Mouse (Mus musculus) kidney, postnatal 0 days (tissue): ENCODE results near the gene Hdgf. TPM values are rescaled to one million over a fixed set of nuclear protein-coding genes. Genes with fewer than 3 reads are reported as not detected.

Experiments
- ATAC-seq: fragments of 200-750 bp; cut with Nextera tagmentation; replicated peaks from 2 replicates; pipeline ENCODE4 v1.8.0; 2017; ENCODE audit warnings: low read depth, moderate number of reproducible peaks, moderate TSS enrichment, moderate library complexity; ENCODE audit not compliant: low FRiP score
- DNase-seq: peaks from one replicate; pipeline ENCODE4 v3.0.0-alpha.2; 2016; ENCODE audit warnings: low spot score
- H3K27ac ChIP-seq: fragments of 300-500 bp; sonication (generic); 2 replicates; pipeline ENCODE4 v1.5.1; 2014; ENCODE audit warnings: mild to moderate bottlenecking
- H3K27me3 ChIP-seq: fragments of 300-500 bp; sonication (generic); 2 replicates; pipeline ENCODE4 v1.6.1; 2014; ENCODE audit warnings: low read length, mixed read lengths; ENCODE audit not compliant: insufficient read depth
- H3K36me3 ChIP-seq: fragments of 300-500 bp; sonication (generic); 2 replicates; pipeline ENCODE4 v1.6.1; 2014; ENCODE audit warnings: low read length, mixed read lengths; ENCODE audit not compliant: insufficient read depth
- H3K4me1 ChIP-seq: fragments of 300-500 bp; sonication (generic); replicated peaks from 2 replicates; pipeline ENCODE4 v1.6.1; 2014; ENCODE audit warnings: antibody characterized with exemption, low read length, mixed read lengths; ENCODE audit not compliant: insufficient read depth
- H3K4me2 ChIP-seq: fragments of 300-500 bp; sonication (generic); 2 replicates; pipeline ENCODE4 v1.6.1; 2014; ENCODE audit warnings: mild to moderate bottlenecking, low read length, moderate library complexity, mixed read lengths
- H3K4me3 ChIP-seq: fragments of 300-500 bp; sonication (generic); replicated peaks from 2 replicates; pipeline ENCODE4 v1.5.1; 2014; ENCODE audit warnings: low read depth, low read length
- H3K9ac ChIP-seq: fragments of 300-500 bp; sonication (generic); 2 replicates; pipeline ENCODE4 v1.6.1; 2014; ENCODE audit warnings: low read depth, low read length
- H3K9me3 ChIP-seq: fragments of 300-500 bp; sonication (generic); replicated peaks from 2 replicates; pipeline ENCODE4 v1.6.1; 2016; ENCODE audit warnings: low read length, inconsistent platforms, mixed read lengths
- CTCF ChIP-seq: IDR thresholded peaks from 2 replicates; pipeline ENCODE4 v1.5.1; 2016; ENCODE audit warnings: antibody characterized with exemption, low read depth, mild to moderate bottlenecking, moderate library complexity
- WGBS: fragments of 180-500 bp; shearing (Covaris S2); extraction: QIAGEN DNeasy Blood & Tissue Kit; methylation state at CpG from one replicate; pipeline ENCODE4 v1.1.7; 2014; 5-methylcytosine and 5-hydroxymethylcytosine counted together
- polyA plus RNA-seq: library from polyadenylated mRNA; unstranded; fragments of >200 nt; fragmentation: Nextera tagmentation; extraction: Ambion mirVana; gene quantifications from 2 replicates; pipeline ENCODE4 v1.2.1, GENCODE M21; 2015

Hdgf gene
- polyA plus RNA-seq, 1 experiment from 2014 or later: 193 TPM

- DNase-seq (no peak), ATAC-seq (no peak)
- Histone ChIP-seq H3K9me3 (no peaks in the 10 kb centered on the region), H3K27me3 (no peaks in the 10 kb centered on the region), H3K4me2 (no peak overlapping the region), H3K27ac (no peak overlapping the region), H3K4me1 (peaks cover 25% of the 10 kb centered on the region), H3K36me3 (peaks cover 8% of the 10 kb centered on the region), H3K4me3 (no peak overlapping the region), H3K9ac (no peak overlapping the region)
- no peak for TF ChIP-seq CTCF
- 50% methylated on average over 1 of the region's 1 CpGs for WGBS
These were observed 40.4 kb downstream of the Hdgf start for GRCm38 (mm10) chr3:87946541-87946860.

DNA sequence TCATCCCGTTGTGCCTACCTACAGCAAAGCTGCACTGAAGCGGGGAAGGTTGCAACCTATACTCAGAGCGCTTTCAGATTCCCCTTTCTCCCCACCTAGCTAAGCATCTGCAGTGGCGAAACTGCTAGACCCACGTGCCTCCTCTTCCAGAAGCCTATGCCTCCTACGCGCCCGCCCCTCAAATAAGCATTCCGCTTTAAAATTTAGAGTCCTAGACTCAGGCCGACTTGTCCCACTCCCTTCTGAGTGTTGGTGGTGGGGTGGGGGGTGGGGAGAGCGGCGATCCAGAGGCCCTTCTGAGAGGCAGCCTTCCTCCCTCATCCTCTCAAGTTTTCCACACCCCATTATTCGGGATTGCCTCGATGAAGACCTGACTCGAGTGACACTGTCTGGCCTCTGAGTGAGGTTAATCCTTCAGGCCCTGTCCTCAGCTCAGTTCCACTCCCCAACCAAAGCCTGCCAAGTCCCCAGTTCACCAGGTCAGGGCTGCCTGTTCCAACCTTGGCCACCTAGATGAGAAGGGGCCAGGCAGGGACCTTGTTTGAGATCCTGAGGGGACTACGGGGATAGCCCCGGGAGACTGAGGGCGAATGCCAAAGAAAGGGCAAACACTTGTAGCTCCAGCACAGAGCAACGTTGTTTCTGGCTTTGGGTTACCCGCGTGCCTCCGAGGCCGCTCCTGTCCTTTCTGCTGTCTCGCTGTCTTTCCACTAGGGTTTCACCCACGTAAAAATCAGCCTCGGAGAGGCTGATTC lies 41.1 kb downstream of the Hdgf start:
- WGBS: 4% methylated on average over 26 of the region's 26 CpGs
- Histone ChIP-seq H3K4me1 (peaks cover 32% of the 10 kb centered on the region), H3K9me3 (no peaks in the 10 kb centered on the region), H3K27ac (no peak overlapping the region), H3K9ac (0 out of 2 replicates have a peak overlapping the region, but pooled peaks have one; percentile 18), H3K36me3 (peaks cover 5% of the 10 kb centered on the region), H3K4me2 (peak overlapping the region; percentile 64), H3K4me3 (peak overlapping the region; percentile 16), H3K27me3 (no peaks in the 10 kb centered on the region)
- TF ChIP-seq CTCF: no peak
- DNase-seq (peak; percentile 72), ATAC-seq (no peak)

DNA sequence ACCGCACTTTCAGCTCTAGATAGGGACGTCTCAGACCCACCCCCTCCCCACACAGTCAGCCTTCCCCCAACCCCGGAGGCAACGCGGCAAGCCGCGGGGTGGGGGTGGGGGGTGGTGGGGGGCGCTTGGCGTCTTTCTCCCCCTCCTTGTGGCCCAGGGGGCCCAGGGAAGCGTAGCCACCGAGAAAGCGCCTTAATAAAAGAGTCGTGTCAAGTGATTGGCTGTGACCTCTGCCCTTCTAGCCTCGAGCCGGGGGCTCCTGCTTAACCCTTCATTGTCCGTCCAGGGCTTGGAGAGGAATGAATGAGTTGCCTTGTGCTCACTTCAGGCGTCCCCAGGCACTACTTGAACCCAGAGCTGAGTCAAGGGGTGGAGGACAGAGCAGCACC lies 41.7 kb downstream of the Hdgf start:
- Histone ChIP-seq H3K4me3 (peak overlapping the region; percentile 16), H3K9ac (0 out of 2 replicates have a peak overlapping the region, but pooled peaks have one; percentile 18), H3K4me2 (peak overlapping the region; percentile 64), H3K27ac (no peak overlapping the region), H3K4me1 (peaks cover 32% of the 10 kb centered on the region), H3K36me3 (no peaks in the 10 kb centered on the region), H3K9me3 (no peaks in the 10 kb centered on the region), H3K27me3 (no peaks in the 10 kb centered on the region)
- ATAC-seq (no peak), DNase-seq (no peak)
- under 1% methylated on average over 14 of the region's 17 CpGs for WGBS
- TF ChIP-seq CTCF: no peak

GRCm38 (mm10) chr3:87948378-87949265 lies 42.5 kb downstream of the Hdgf start, which contains the start of gene Crabp2:
Gene Crabp2 (plus strand): TSS chr3:87948666.
- WGBS: 2% methylated on average over 35 of the region's 35 CpGs
- Histone ChIP-seq H3K27me3 (no peaks in the 10 kb centered on the region), H3K9ac (0 out of 2 replicates have a peak within 1 kb of the TSS, but pooled peaks have one; percentile 18), H3K9me3 (no peaks in the 10 kb centered on the region), H3K36me3 (no peaks in the 10 kb centered on the region), H3K4me2 (peak within 1 kb of the TSS; percentile 64), H3K27ac (no peak within 1 kb of the TSS), H3K4me1 (peaks cover 32% of the 10 kb centered on the region), H3K4me3 (peak within 1 kb of the TSS; percentile 16)
- DNase-seq: peak; percentile 34
- TF ChIP-seq CTCF: no peak
- ATAC-seq: no peak

- H3K36me3 ChIP-seq: no peaks in the 10 kb centered on the region
- no peaks in the 10 kb centered on the region for H3K27me3 ChIP-seq
- 17% methylated on average over 16 of the region's 16 CpGs for WGBS
- no peak overlapping the region for H3K9ac ChIP-seq
- H3K4me1 ChIP-seq: peaks cover 32% of the 10 kb centered on the region
- DNase-seq (no peak), ATAC-seq (no peak)
- H3K4me2 ChIP-seq: peak overlapping the region; percentile 64
- no peak overlapping the region for H3K27ac ChIP-seq
- peak overlapping the region; percentile 16; the same call in 1 of the 2 replicates for H3K4me3 ChIP-seq
- no peak for TF ChIP-seq CTCF
- no peaks in the 10 kb centered on the region for H3K9me3 ChIP-seq
These were observed 43.3 kb downstream of the Hdgf start for GRCm38 (mm10) chr3:87949266-87949954.
